Mouse (Mus musculus) heart, embryonic 13.5 days (tissue): ENCODE measurements around the gene Myo18a. TPM values are rescaled to one million over a fixed set of nuclear protein-coding genes. Genes with fewer than 3 reads are reported as not detected.

Source experiments
- ATAC-seq: fragments of 200-750 bp; cut with Nextera tagmentation; 2 replicates; pipeline ENCODE4 v1.8.0; 2017; ENCODE audit warnings: moderate TSS enrichment; ENCODE audit not compliant: insufficient number of reproducible peaks, low FRiP score, low TSS enrichment; ENCODE audit errors: extremely low read depth
- H3K27ac ChIP-seq: fragments of 300-500 bp; sonication (generic); replicated peaks from 2 replicates; pipeline ENCODE4 v1.5.1; 2015; ENCODE audit warnings: moderate library complexity, mild to moderate bottlenecking, inconsistent platforms
- H3K27me3 ChIP-seq: fragments of 300-500 bp; sonication (generic); replicated peaks from 2 replicates; pipeline ENCODE4 v1.6.1; 2015; ENCODE audit warnings: mild to moderate bottlenecking, inconsistent platforms
- H3K36me3 ChIP-seq: fragments of 300-500 bp; sonication (generic); 2 replicates; pipeline ENCODE4 v1.6.1; 2015; ENCODE audit warnings: mild to moderate bottlenecking, inconsistent platforms
- H3K4me1 ChIP-seq: fragments of 300-500 bp; sonication (generic); 2 replicates; pipeline ENCODE4 v1.6.1; 2015; ENCODE audit warnings: inconsistent platforms
- H3K4me2 ChIP-seq: fragments of 300-500 bp; sonication (generic); 2 replicates; pipeline ENCODE4 v1.6.1; 2015; ENCODE audit warnings: inconsistent platforms, mild to moderate bottlenecking, moderate library complexity
- H3K4me3 ChIP-seq: fragments of 300-500 bp; sonication (generic); 2 replicates; pipeline ENCODE4 v1.5.1; 2015; ENCODE audit warnings: moderate library complexity, mild to moderate bottlenecking, inconsistent platforms
- H3K9ac ChIP-seq: fragments of 300-500 bp; sonication (generic); 2 replicates; pipeline ENCODE4 v1.6.1; 2015; ENCODE audit warnings: inconsistent platforms, mild to moderate bottlenecking, moderate library complexity
- H3K9me3 ChIP-seq: fragments of 300-500 bp; sonication (generic); 2 replicates; pipeline ENCODE4 v1.6.1; 2016; ENCODE audit warnings: inconsistent platforms
- WGBS: fragments of 180-500 bp; shearing (Covaris S2); methylation state at CpG from one replicate; pipeline ENCODE4 v1.1.7; 2015; ENCODE audit warnings: mixed read lengths; 5-methylcytosine and 5-hydroxymethylcytosine counted together
- polyA plus RNA-seq: library from polyadenylated mRNA; unstranded; fragments of >200 nt; fragmentation: Nextera tagmentation; extraction: Ambion mirVana; gene quantifications from 2 replicates; pipeline ENCODE4 v1.2.1, GENCODE M21; 2015

Myo18a gene
- polyA plus RNA-seq, 1 experiment from 2014 or later = 100.0 TPM

GRCm38 (mm10) chr11:77874685-77875231 is 111.7 kb downstream of the Myo18a start:
- WGBS = 41% methylated on average over 6 of the region's 6 CpGs
- Histone ChIP-seq H3K9me3 (no peaks in the 10 kb centered on the region), H3K4me3 (no peak overlapping the region), H3K4me1 (peaks cover 61% of the 10 kb centered on the region), H3K9ac (no peak overlapping the region), H3K27me3 (no peaks in the 10 kb centered on the region), H3K27ac (no peak overlapping the region), H3K4me2 (no peak overlapping the region), H3K36me3 (no peaks in the 10 kb centered on the region)
- ATAC-seq = no peak

GRCm38 (mm10) chr11:77875269-77875668 is 112.2 kb downstream of the Myo18a start:
- Histone ChIP-seq H3K27ac (peak overlapping the region; percentile 94), H3K9ac (no peak overlapping the region), H3K9me3 (no peaks in the 10 kb centered on the region), H3K27me3 (no peaks in the 10 kb centered on the region), H3K4me3 (no peak overlapping the region), H3K36me3 (no peaks in the 10 kb centered on the region), H3K4me1 (peaks cover 61% of the 10 kb centered on the region), H3K4me2 (no peak overlapping the region)
- WGBS = 59% methylated on average over 5 of the region's 5 CpGs
- ATAC-seq = no peak

DNA sequence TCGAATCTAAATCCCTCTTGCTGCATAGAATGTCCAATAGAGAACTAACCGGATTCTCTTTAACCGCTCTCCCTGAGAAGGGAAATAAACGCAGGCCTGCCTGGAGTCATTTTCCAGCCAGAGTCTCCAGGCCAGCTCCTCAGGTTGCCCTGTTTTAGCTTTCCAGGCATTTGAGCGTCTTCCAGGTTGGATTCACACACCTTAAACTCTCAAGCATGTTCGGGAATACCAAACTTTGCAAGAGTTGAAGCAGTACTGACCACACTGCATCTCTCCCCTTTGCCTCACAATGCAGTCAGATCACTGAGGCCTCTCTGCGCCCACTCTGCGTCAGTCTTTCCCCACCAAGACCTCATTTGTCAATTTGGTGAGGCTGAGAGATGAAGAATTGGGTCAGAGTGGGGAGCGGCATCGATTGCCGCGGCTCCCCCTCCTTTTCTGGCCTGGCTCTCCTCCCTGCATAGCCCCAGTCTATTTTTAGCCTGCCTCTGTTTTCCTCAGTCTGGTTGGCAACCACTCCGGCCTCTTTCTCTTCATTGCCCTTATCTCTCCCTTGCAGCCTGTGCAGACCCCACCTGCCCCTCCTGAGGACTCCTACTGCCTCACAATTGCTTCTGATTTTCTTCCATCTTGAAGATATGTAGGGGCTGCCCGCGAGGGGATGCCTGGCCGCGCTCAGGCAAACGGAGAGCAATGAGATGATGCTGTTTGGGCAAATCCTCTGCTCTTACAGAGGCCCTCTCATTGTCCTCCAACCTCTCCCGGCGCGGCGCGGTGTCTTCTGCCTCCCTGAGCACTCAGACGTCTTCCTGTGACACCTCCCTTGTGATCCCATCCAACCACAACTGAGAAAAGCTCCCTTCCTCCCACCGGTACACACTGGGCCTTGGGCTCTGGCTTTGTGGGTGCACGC is 113.1 kb downstream of the Myo18a start:
- Histone ChIP-seq H3K4me3 (peak overlapping the region; percentile 20), H3K4me1 (peaks cover 56% of the 10 kb centered on the region), H3K4me2 (peak overlapping the region; percentile 61), H3K36me3 (no peaks in the 10 kb centered on the region), H3K27ac (peak overlapping the region; percentile 94), H3K9ac (peak overlapping the region; percentile 69), H3K9me3 (no peaks in the 10 kb centered on the region), H3K27me3 (no peaks in the 10 kb centered on the region)
- 29% methylated on average over 26 of the region's 26 CpGs for WGBS
- peak; percentile 71 for ATAC-seq

- Histone ChIP-seq H3K9me3 (no peaks in the 10 kb centered on the region), H3K36me3 (no peaks in the 10 kb centered on the region), H3K27me3 (no peaks in the 10 kb centered on the region), H3K27ac (peak overlapping the region; percentile 94), H3K9ac (peak overlapping the region; percentile 69), H3K4me1 (peaks cover 51% of the 10 kb centered on the region), H3K4me3 (peak overlapping the region; percentile 20; the same call in 1 of the 2 replicates), H3K4me2 (peak overlapping the region; percentile 61)
- 29% methylated on average over 11 of the region's 11 CpGs for WGBS
- ATAC-seq = 0 out of 2 replicates have a peak, but pooled peaks have one; percentile 33
These were observed 113.7 kb downstream of the Myo18a start for GRCm38 (mm10) chr11:77876760-77877148.

DNA sequence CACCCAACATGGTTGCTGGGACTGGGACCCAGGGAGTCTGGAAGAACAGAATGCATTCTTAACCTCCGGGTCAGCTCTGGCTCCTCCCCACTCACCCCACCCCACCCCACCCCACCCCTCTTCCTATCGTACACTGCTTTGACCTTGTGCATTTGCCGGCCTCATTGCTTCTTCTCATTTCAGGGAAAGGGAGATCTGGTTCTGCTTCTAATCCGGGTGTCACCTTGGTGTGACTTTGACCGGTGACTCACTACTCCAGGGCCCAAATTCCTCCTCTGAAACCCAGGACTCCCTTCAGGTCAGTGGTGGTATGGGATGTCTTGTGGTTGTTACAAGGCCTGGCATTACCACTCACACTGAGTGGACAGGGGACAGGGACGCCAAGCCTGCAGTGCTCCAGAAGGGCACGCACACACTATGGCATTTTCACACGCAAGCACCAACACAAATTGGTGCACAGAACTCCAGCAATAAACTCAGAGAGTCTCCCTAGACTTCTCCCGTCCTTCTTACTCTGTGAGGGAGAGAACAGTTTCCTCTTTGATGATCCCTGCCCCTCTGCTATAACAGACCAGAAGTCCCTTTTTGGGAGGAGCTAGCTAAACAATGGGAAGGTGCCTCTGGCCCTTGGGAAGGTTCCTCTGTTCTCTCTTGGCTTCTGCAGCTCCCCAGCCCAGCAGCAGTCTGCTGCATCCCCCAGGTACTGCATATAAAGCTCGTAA is 121.6 kb downstream of the Myo18a start:
- Histone ChIP-seq H3K4me3 (peak overlapping the region; percentile 12), H3K4me2 (peak overlapping the region; percentile 39), H3K9ac (peak overlapping the region; percentile 65), H3K27ac (peak overlapping the region; percentile 85), H3K4me1 (peaks cover 43% of the 10 kb centered on the region), H3K27me3 (no peaks in the 10 kb centered on the region), H3K36me3 (no peaks in the 10 kb centered on the region), H3K9me3 (no peaks in the 10 kb centered on the region)
- WGBS = 35% methylated on average over 10 of the region's 10 CpGs
- ATAC-seq = no peak

DNA sequence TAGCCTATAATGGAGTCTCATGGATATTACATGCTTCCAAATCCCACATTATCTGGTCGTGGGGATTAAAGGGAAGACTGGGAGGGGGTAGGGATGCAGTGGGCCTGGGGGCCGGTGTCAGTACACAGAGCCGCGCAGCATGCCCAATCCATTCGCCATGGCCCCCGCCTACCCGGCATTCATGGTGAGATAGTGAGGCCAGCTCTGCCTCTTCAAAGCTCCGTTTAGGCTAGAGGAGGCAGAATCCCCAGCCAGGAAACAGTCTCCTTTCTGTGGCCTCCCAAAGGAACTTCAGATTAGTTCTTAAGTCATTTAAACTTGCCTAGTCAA is 122.2 kb downstream of the Myo18a start:
- WGBS = 32% methylated on average over 8 of the region's 8 CpGs
- ATAC-seq = no peak
- Histone ChIP-seq H3K4me1 (peaks cover 43% of the 10 kb centered on the region), H3K36me3 (no peaks in the 10 kb centered on the region), H3K9me3 (no peaks in the 10 kb centered on the region), H3K4me3 (peak overlapping the region; percentile 12; the same call in 1 of the 2 replicates), H3K27ac (peak overlapping the region; percentile 85), H3K9ac (peak overlapping the region; percentile 65; the same call in 1 of the 2 replicates), H3K27me3 (no peaks in the 10 kb centered on the region), H3K4me2 (peak overlapping the region; percentile 39)

DNA sequence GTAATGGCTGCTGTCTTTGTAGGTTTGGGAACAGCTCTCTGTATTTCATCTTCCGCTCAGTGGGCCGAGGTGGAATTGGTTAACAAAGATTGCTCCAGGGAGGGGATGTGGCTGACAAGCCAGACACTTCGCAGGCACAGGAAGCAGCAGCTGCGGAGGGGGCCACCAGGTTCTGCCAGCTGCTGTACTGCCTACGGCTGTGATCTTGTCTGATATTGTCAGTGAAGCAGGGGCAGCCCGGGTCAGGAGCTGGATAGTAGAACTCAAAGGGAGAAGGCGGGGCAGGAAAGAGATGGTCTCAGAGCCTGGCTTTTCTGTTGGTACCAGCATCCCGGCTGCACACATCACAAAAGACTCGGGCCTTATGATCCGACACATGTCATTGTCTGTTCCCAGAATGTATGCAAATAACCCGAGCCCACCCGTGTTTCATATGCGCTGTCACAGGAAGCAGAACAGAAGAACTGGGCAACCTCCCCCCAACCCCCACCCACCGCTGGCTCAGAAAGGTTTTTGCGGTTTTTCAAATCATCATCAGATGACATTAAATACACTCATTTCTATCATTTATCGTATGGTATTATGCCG is 124.4 kb downstream of the Myo18a start:
- Histone ChIP-seq H3K9me3 (no peaks in the 10 kb centered on the region), H3K4me3 (no peak overlapping the region), H3K4me1 (peaks cover 46% of the 10 kb centered on the region), H3K9ac (peak overlapping the region; percentile 15; the same call in 1 of the 2 replicates), H3K4me2 (peak overlapping the region; percentile 30), H3K36me3 (no peaks in the 10 kb centered on the region), H3K27ac (no peak overlapping the region), H3K27me3 (no peaks in the 10 kb centered on the region)
- WGBS = 33% methylated on average over 17 of the region's 17 CpGs
- ATAC-seq = no peak

- Histone ChIP-seq H3K9me3 (no peaks in the 10 kb centered on the region), H3K4me3 (no peak overlapping the region), H3K27me3 (no peaks in the 10 kb centered on the region), H3K27ac (no peak overlapping the region), H3K4me1 (peaks cover 56% of the 10 kb centered on the region), H3K4me2 (no peak overlapping the region), H3K9ac (no peak overlapping the region), H3K36me3 (no peaks in the 10 kb centered on the region)
- WGBS = 87% methylated on average over 5 of the region's 5 CpGs
- no peak for ATAC-seq
These were observed 125.8 kb downstream of the Myo18a start for GRCm38 (mm10) chr11:77888846-77889245.

DNA sequence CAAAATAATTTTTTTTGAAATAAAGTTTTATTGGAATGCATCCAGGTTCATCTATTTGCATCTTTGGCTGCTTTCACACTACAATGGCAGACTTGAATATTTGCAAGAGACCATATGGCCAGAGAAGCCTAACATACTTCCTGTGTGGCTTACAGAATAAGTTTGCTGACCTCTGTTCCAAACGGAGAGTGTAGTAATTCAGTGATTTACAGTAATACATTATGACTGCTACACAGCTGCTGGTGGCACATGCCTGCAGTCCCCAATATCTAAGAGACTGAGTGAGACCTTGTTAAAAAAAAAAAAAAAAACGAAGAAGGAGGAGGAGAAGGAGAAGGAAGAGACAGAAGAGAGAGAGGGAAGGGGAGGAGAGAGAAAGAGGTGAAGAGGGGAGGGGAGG is 126.4 kb downstream of the Myo18a start:
- Histone ChIP-seq H3K4me3 (no peak overlapping the region), H3K36me3 (no peaks in the 10 kb centered on the region), H3K9ac (no peak overlapping the region), H3K4me2 (no peak overlapping the region), H3K4me1 (peaks cover 56% of the 10 kb centered on the region), H3K27me3 (no peaks in the 10 kb centered on the region), H3K9me3 (no peaks in the 10 kb centered on the region), H3K27ac (no peak overlapping the region)
- 22% methylated on average over 1 of the region's 2 CpGs for WGBS
- ATAC-seq = no peak

DNA sequence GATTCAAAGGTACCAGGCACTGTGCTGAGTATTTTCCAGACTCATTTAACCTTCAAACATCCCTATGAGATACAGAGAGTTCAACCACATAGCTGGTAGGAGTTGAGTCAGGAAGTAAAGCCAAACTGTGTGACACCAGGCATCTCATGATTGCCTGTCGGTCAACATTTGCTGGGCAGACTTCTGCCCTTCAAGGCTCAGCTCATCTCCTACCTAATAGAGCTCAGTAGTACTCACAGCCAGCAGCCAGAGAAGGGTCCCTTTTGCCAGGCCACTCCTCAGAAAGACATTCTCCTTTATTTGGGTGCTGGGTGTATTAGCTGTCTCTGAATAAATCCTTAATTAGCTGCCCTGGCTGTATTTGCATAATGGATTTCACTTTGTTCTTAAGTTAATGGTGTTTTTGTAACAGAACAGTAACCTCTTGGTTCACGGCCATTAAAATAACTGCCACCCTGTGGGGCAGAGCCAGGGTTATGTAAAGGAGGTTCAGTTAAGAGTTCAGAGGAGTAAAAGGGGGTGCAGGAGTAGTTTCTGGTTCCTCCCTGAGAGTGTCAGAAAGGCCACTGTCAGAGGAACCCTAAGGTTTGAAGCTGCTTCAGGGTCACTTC is 127.7 kb downstream of the Myo18a start:
- no peak overlapping the region for H3K9ac ChIP-seq
- no peak overlapping the region for H3K4me3 ChIP-seq
- H3K9me3 ChIP-seq = no peaks in the 10 kb centered on the region
- peaks cover 5% of the 10 kb centered on the region for H3K27me3 ChIP-seq
- H3K36me3 ChIP-seq = no peaks in the 10 kb centered on the region
- no peak overlapping the region for H3K27ac ChIP-seq
- ATAC-seq = no peak
- 73% methylated on average over 2 of the region's 2 CpGs for WGBS
- H3K4me1 ChIP-seq = peaks cover 49% of the 10 kb centered on the region
- H3K4me2 ChIP-seq = no peak overlapping the region

GRCm38 (mm10) chr11:77892883-77893282 is 129.8 kb downstream of the Myo18a start:
- peak overlapping the region; percentile 87 for H3K27ac ChIP-seq
- H3K4me2 ChIP-seq = peak overlapping the region; percentile 50; the same call in 1 of the 2 replicates
- peaks cover 40% of the 10 kb centered on the region for H3K4me1 ChIP-seq
- H3K4me3 ChIP-seq = no peak overlapping the region
- ATAC-seq = no peak
- peaks cover 22% of the 10 kb centered on the region for H3K27me3 ChIP-seq
- H3K9me3 ChIP-seq = no peaks in the 10 kb centered on the region
- H3K36me3 ChIP-seq = no peaks in the 10 kb centered on the region
- H3K9ac ChIP-seq = no peak overlapping the region
- 17% methylated on average over 5 of the region's 5 CpGs for WGBS
